Mouse (Mus musculus) forebrain, postnatal 0 days (tissue): ENCODE data around the gene Tiam2. TPM values are rescaled to one million over a fixed set of nuclear protein-coding genes. Genes with fewer than 3 reads are reported as not detected.

Source experiments
- ATAC-seq: fragments of 200-750 bp; cut with Nextera tagmentation; 2 replicates; pipeline ENCODE4 v1.8.0; 2017; ENCODE audit warnings: mild to moderate bottlenecking, moderate library complexity
- DNase-seq: peaks from one replicate; pipeline ENCODE4 v3.0.0-alpha.2; 2015
- H3K27ac ChIP-seq: fragments of 300-500 bp; sonication (generic); 2 replicates; pipeline ENCODE4 v1.5.1; 2014; ENCODE audit warnings: low read depth, mild to moderate bottlenecking, antibody characterized with exemption, low read length, moderate library complexity, mixed read lengths
- H3K27me3 ChIP-seq: fragments of 300-500 bp; sonication (generic); 2 replicates; pipeline ENCODE4 v1.6.1; 2014; ENCODE audit warnings: mild to moderate bottlenecking, low read length, mixed read lengths; ENCODE audit not compliant: insufficient read depth
- H3K36me3 ChIP-seq: fragments of 300-500 bp; sonication (generic); 2 replicates; pipeline ENCODE4 v1.6.1; 2014; ENCODE audit warnings: mild to moderate bottlenecking, moderate library complexity; ENCODE audit not compliant: insufficient read depth
- H3K4me1 ChIP-seq: fragments of 300-500 bp; sonication (generic); 2 replicates; pipeline ENCODE4 v1.6.1; 2014; ENCODE audit warnings: antibody characterized with exemption; ENCODE audit not compliant: insufficient read depth
- H3K4me2 ChIP-seq: fragments of 300-500 bp; sonication (generic); 2 replicates; pipeline ENCODE4 v1.6.1; 2014; ENCODE audit warnings: low read depth, mild to moderate bottlenecking, moderate library complexity
- H3K4me3 ChIP-seq: fragments of 300-500 bp; sonication (generic); 2 replicates; pipeline ENCODE4 v1.5.1; 2014; ENCODE audit warnings: low read depth, low read length, mixed read lengths
- H3K9ac ChIP-seq: fragments of 300-500 bp; sonication (generic); 2 replicates; pipeline ENCODE4 v1.6.1; 2014; ENCODE audit warnings: mild to moderate bottlenecking
- H3K9me3 ChIP-seq: fragments of 300-500 bp; sonication (generic); 2 replicates; pipeline ENCODE4 v1.6.1; 2016; ENCODE audit warnings: low read length
- CTCF ChIP-seq: sonication (generic); IDR thresholded peaks from 2 replicates; pipeline ENCODE4 v1.5.1; 2016; ENCODE audit warnings: antibody characterized with exemption, control low read depth, low read depth
- WGBS: fragments of 180-500 bp; shearing (Covaris S2); extraction: QIAGEN DNeasy Blood & Tissue Kit; methylation state at CpG from one replicate; pipeline ENCODE4 v1.1.7; 2014; 5-methylcytosine and 5-hydroxymethylcytosine counted together
- polyA plus RNA-seq: library from polyadenylated mRNA; unstranded; fragments of >200 nt; fragmentation: Nextera tagmentation; extraction: Ambion mirVana; gene quantifications from 2 replicates; pipeline ENCODE4 v1.2.1, GENCODE M21; 2015
- total RNA-seq: library from RNA; depleted of rRNA; stranded (reverse); fragments of >200 nt; gene quantifications from 2 replicates; pipeline ENCODE4 v1.2.3, GENCODE M21; 2014

The Tiam2 gene
- total and polyA plus RNA-seq, 2 experiments from 2014 or later = 26.4 to 71.5 TPM

DNA sequence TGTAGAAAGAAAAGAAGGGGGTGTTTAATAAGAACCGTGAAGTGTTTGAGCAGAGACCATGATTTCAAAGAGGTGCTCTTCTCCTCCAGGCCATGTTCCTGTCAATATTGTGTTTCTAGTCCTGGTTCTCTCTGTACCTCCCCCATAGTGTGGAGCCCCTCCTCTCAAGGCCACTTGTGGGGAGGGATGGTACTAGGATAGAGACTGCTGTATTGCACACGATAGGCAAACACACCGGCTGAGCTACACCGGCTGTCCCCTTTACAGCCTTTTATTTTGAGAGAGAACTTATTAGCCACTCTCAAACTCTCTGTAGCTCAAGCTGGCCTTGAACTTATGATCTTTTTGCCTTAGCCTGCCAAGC lies 11.1 kb downstream of the Tiam2 start:
- H3K27ac ChIP-seq = peak overlapping the region; percentile 67; the same call in 1 of the 2 replicates
- WGBS = 52% methylated on average over 4 of the region's 4 CpGs

DNA sequence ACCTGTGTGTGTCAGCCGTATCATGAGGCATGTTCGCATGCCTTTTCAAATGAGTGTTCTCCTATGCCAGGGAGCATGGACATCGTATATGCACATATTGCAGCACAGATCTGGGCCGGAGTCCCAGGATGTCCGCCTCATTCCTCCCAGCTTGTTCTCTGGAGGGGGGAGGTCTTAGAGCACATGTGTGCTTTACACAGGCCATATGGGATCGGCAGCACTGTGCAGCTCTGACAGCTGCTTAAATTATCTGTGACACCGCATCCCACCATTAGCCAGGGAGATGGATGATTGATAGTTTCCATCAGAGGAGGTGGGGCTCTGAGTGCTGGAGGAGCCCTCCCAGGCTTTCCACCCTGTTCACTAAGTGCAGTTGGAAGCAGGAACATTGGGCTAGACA lies 12.4 kb downstream of the Tiam2 start:
- Histone ChIP-seq H3K9me3 (no peaks in the 10 kb centered on the region), H3K4me1 (peaks cover 7% of the 10 kb centered on the region), H3K4me2 (peak overlapping the region; percentile 15; the same call in 1 of the 2 replicates), H3K9ac (no peak overlapping the region; the same call in 1 of the 2 replicates), H3K27ac (peak overlapping the region; percentile 67), H3K4me3 (no peak overlapping the region), H3K27me3 (no peaks in the 10 kb centered on the region), H3K36me3 (no peaks in the 10 kb centered on the region)
- DNase-seq (peak; percentile 45), ATAC-seq (peak; percentile 84)
- WGBS = 42% methylated on average over 7 of the region's 7 CpGs
- TF ChIP-seq CTCF = no peak

More for the DNA sequence above, 11.1 kb downstream of the Tiam2 start:
- Histone ChIP-seq H3K9ac (no peak overlapping the region), H3K36me3 (no peaks in the 10 kb centered on the region), H3K4me3 (no peak overlapping the region), H3K9me3 (no peaks in the 10 kb centered on the region), H3K27me3 (no peaks in the 10 kb centered on the region), H3K4me2 (no peak overlapping the region), H3K4me1 (peaks cover 7% of the 10 kb centered on the region)
- ATAC-seq (no peak; the same call in 1 of the 2 replicates), DNase-seq (no peak)
- TF ChIP-seq CTCF = no peak

DNA sequence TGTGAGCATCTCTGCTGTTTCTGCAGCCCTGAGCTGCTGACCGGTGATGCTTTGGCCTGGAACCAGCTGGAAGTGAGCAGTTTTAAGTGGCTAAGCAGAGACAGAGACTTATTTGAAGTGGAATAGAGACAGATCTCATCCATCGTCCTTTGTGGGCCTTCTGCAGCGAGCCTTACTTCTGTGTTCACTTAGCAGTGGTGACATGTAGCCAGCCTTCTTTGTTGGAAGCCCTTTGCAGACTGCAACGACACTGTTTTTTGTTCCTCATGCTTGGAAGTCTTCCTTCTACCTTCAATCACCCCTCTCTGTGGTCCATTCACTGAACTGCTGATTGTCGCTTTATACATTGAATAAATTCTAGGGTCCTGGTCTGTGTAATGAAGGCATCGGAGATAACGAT lies 18.5 kb downstream of the Tiam2 start:
- no peak for TF ChIP-seq CTCF
- no peak overlapping the region for H3K9ac ChIP-seq
- 19% methylated on average over 7 of the region's 7 CpGs for WGBS
- no peaks in the 10 kb centered on the region for H3K27me3 ChIP-seq
- ATAC-seq = peak; percentile 28; the same call in 1 of the 2 replicates
- no peak overlapping the region for H3K4me2 ChIP-seq
- H3K27ac ChIP-seq = peak overlapping the region; percentile 42
- peaks cover 9% of the 10 kb centered on the region for H3K4me1 ChIP-seq
- DNase-seq = no peak
- H3K9me3 ChIP-seq = no peaks in the 10 kb centered on the region
- no peak overlapping the region for H3K4me3 ChIP-seq
- H3K36me3 ChIP-seq = no peaks in the 10 kb centered on the region

DNA sequence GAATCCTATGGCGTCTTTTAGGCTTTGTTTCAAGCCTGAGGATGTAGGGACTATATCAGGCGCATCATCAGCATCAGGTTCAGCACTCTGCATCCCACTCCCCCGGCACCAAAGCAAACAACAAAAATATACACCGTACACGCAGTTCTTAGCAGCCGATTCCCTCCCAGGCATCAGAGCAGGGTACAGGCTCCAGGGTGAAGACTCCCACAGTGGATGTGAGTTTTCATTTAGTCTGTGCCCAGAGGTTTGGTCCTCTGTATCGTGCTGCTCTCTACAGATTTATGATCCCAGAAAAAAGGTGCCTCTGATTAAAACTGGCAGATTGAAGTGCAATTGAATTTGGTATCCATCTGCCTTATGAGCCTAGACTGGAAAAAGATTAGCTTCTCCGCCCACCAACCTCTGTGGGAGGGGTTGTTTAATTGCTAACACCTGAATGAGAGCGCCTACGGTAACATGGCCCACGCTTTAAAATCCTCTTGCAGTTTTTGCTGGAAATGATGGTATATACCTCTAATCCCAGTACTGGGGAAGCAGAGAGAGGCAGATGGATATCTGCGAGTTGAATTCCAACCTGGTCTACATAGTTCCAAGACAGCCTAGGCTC lies 19.0 kb downstream of the Tiam2 start:
- Histone ChIP-seq H3K36me3 (no peaks in the 10 kb centered on the region), H3K4me3 (no peak overlapping the region), H3K4me2 (no peak overlapping the region), H3K27ac (peak overlapping the region; percentile 42; the same call in 1 of the 2 replicates), H3K9ac (no peak overlapping the region), H3K4me1 (peaks cover 9% of the 10 kb centered on the region), H3K9me3 (no peaks in the 10 kb centered on the region), H3K27me3 (no peaks in the 10 kb centered on the region)
- DNase-seq (no peak), ATAC-seq (peak; percentile 25; the same call in 1 of the 2 replicates)
- no peak for TF ChIP-seq CTCF
- 46% methylated on average over 12 of the region's 12 CpGs for WGBS

DNA sequence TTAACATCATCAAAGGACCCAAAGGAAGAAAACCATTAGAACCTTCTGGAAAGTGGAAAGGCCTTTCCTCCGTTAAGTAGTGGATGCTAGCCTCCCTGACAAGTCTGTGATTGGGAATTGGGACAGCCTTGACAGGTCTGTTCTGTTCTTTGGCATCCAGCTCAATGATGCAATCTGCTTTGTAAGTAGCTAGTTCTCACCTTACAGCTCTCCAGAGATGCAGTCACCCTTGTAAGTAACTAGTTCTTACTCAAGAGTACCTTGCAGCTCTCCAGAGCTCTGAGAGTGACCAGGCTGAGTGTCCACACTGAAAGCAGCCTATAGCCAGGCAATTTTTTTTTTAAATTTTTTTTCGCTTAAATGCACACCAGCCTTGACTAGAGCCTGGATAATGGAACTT lies 21.4 kb downstream of the Tiam2 start:
- no peak for TF ChIP-seq CTCF
- H3K27ac ChIP-seq = no peak overlapping the region
- 75% methylated on average over 2 of the region's 2 CpGs for WGBS

DNA sequence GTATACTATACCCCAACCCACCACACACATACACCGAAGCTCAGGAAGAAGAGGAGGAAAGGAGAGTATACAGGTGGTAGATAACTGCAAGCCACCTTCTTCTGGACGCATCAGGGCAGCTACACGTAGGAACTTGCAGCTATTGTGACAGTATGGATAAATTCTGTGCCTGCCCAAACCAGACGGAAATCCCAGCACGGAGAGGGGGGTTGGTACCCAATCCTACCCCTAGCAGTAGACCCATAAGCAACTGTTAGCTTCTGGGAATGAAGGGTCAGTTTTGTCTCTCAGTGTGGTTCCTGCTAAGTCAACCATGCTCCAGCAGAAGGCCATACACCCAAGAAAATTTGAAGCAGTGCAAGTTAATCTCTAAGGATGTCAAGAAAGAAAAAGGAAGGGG lies 23.0 kb downstream of the Tiam2 start:
- H3K9me3 ChIP-seq = no peaks in the 10 kb centered on the region
- ATAC-seq (no peak), DNase-seq (no peak)
- no peak overlapping the region for H3K9ac ChIP-seq
- H3K27me3 ChIP-seq = no peaks in the 10 kb centered on the region
- no peak overlapping the region for H3K4me3 ChIP-seq
- no peaks in the 10 kb centered on the region for H3K36me3 ChIP-seq
- H3K4me2 ChIP-seq = no peak overlapping the region
- H3K4me1 ChIP-seq = peaks cover 8% of the 10 kb centered on the region
- no peak for TF ChIP-seq CTCF
- H3K27ac ChIP-seq = no peak overlapping the region
- 89% methylated on average over 5 of the region's 5 CpGs for WGBS

More for the DNA sequence above, 21.4 kb downstream of the Tiam2 start:
- Histone ChIP-seq H3K9ac (no peak overlapping the region), H3K9me3 (no peaks in the 10 kb centered on the region), H3K4me1 (peaks cover 9% of the 10 kb centered on the region), H3K4me2 (no peak overlapping the region), H3K36me3 (no peaks in the 10 kb centered on the region), H3K27me3 (no peaks in the 10 kb centered on the region), H3K4me3 (no peak overlapping the region)
- ATAC-seq = no peak
- no peak for DNase-seq

DNA sequence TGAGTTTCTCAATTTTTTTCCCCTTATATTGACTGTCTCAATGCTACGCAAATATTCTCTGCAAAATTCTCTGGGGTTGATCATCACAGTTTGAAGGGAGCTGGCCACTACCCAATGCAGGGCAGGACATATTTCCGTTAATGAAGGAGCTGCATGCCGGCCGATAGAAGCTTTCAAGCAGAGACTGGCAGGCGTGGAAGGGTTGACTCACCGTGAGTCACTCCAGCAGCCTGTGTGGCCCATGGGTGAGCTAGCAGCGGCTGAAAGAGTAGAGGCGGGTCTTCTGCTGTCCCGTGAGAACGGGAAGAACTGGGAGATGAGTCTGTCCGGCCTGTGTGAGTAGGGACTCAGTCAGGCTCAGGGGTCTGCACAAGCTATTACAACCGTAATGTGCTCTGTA lies 23.6 kb downstream of the Tiam2 start:
- peak overlapping the region; percentile 62 for H3K27ac ChIP-seq
- H3K27me3 ChIP-seq = no peaks in the 10 kb centered on the region
- 68% methylated on average over 12 of the region's 12 CpGs for WGBS
- no peak for DNase-seq
- H3K4me3 ChIP-seq = no peak overlapping the region
- ATAC-seq = peak; percentile 12; the same call in 1 of the 2 replicates
- peaks cover 1% of the 10 kb centered on the region; the same call in 1 of the 2 replicates for H3K4me1 ChIP-seq
- no peak overlapping the region for H3K4me2 ChIP-seq
- H3K9me3 ChIP-seq = no peaks in the 10 kb centered on the region
- no peak for TF ChIP-seq CTCF
- no peak overlapping the region for H3K9ac ChIP-seq
- no peaks in the 10 kb centered on the region for H3K36me3 ChIP-seq
